Mouse (Mus musculus): ENCODE measurements around the gene Arid1b.

DNA sequence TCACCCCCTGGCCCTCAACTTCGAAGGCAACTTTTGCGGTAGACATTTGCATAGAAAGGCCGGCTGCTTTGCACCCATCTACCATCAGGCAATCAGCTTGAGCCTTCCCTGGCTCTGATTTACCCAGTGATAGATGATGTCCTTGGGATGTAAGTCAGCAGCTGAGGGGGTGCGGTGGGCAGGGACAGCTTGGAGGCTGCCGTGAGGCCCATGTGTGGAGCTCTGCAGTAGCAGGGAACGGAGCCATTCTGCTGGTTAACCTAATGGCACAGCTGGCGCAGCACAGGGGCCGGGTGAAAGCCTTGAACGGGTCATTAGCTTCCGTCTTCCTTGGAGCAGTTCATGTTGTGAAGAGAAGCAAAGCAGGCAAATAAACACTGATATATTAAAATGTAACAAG, 275.2 kb downstream of the Arid1b start:
- no peak for TF ChIP-seq CTCF (IDR thresholded peaks at IDR 0.05; ENCODE audit: control insufficient read depth, insufficient read depth, insufficient read length)
- TF ChIP-seq MYOG (IDR thresholded peaks at IDR 0.05; ENCODE audit: control insufficient read depth, extremely low read depth, insufficient read length) = no peak
- TF ChIP-seq USF1 (IDR thresholded peaks at IDR 0.05; ENCODE audit: low read depth) = no peak
- TF ChIP-seq MAX (IDR thresholded peaks at IDR 0.05) = no peak
- TF ChIP-seq FOSL1 (IDR thresholded peaks at IDR 0.05; ENCODE audit: insufficient read depth, low read length, poor library complexity, severe bottlenecking) = no peak
- no peak for TF ChIP-seq MYOD1 (IDR thresholded peaks at IDR 0.05; ENCODE audit: control insufficient read depth, insufficient read length, low read depth)
